Mouse (Mus musculus): ENCODE results near the gene Mpv17l2. TPM values are rescaled to one million over a fixed set of nuclear protein-coding genes. Genes with fewer than 3 reads are reported as not detected.

Mpv17l2 gene
- polyA plus RNA-seq, 1 experiment from 2014 or later: 32.7 TPM

DNA sequence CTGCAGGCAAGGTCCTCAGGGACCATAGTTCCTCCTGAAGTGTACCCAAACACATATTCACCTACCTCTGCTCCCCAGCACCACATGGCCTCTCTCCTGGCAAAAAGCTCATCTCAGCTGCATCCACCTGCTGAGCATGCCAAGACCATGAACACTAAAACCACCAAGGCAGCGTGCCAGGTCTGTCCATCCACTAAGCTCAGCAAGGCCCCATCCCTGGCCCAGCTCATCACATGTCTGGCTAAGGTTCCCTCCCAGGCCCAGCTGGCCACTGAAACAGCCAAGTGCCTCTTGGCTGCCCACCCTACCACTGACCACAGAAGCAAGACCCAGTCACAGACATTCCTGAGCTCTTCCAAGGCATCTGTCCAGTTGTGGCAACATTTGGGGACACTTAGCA, 50.5 kb downstream of the Mpv17l2 start:
- WGBS: 92% methylated on average over 1 of the region's 1 CpGs
- Histone ChIP-seq H3K27me3 (no peaks in the 10 kb centered on the region), H3K4me1 (no peaks in the 10 kb centered on the region), H3K27ac (no peak overlapping the region), H3K36me3 (no peaks in the 10 kb centered on the region), H3K9ac (no peak overlapping the region), H3K4me3 (no peak overlapping the region), H3K4me2 (replicated peaks) (no peak overlapping the region), H3K9me3 (no peaks in the 10 kb centered on the region)
- no peak for ATAC-seq (ENCODE audit: insufficient number of reproducible peaks, insufficient read depth, low FRiP score, low TSS enrichment)

DNA sequence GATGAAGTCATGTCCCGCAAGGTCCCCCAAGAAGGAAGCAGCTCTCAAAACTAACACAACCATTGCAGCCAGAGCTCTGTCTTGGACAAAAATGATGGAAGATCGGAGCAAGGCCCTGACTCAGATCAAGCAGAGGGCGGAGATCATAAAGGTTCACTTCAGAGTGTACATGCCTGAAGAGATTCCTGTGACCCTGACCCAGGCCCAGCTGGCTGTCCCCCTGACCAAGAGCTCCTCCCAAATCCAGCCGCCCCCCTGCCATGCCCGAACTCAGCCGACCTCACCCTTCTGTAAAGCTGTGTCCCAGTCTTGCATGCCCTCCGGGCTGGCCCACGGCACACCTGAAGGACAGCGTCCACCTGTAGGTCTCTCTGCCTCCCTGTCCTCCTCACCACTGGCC, 51.0 kb downstream of the Mpv17l2 start:
- no peak for ATAC-seq (ENCODE audit: insufficient number of reproducible peaks, insufficient read depth, low FRiP score, low TSS enrichment)
- 85% methylated on average over 9 of the region's 9 CpGs for WGBS
- H3K27ac ChIP-seq: no peak overlapping the region

More for the DNA sequence above, 51.0 kb downstream of the Mpv17l2 start:
- H3K9me3 ChIP-seq: no peaks in the 10 kb centered on the region
- H3K4me1 ChIP-seq: no peaks in the 10 kb centered on the region
- H3K27me3 ChIP-seq: no peaks in the 10 kb centered on the region
- no peak overlapping the region for H3K4me3 ChIP-seq
- H3K9ac ChIP-seq: no peak overlapping the region
- no peak overlapping the region for H3K4me2 ChIP-seq (replicated peaks)
- no peaks in the 10 kb centered on the region for H3K36me3 ChIP-seq

Small RNA genes lying within 50 kb of the gene (microRNA-seq; reads per million reads assigned to microRNA genes)
- gene Mir7240: not detected

Other genes with a start within 250 kb of the Mpv17l2 start
- 306 and 327 TPM in 2 replicates for gene Fkbp8, start 233.2 kb downstream of the Mpv17l2 start, polyA plus RNA-seq (2016; fragmentation: Nextera tagmentation; extraction: Ambion mirVana)
- gene Kxd1, start 233.0 kb downstream of the Mpv17l2 start, polyA plus RNA-seq (2016; fragmentation: Nextera tagmentation; extraction: Ambion mirVana): 53.0 and 54.7 TPM in 2 replicates
- 19.1 TPM in 2 replicates for gene Ell, start 221.5 kb downstream of the Mpv17l2 start, polyA plus RNA-seq (2016; fragmentation: Nextera tagmentation; extraction: Ambion mirVana)
- 185 and 195 TPM in 2 replicates for gene Isyna1, start 166.6 kb downstream of the Mpv17l2 start, polyA plus RNA-seq (2016; fragmentation: Nextera tagmentation; extraction: Ambion mirVana)
- 134 and 142 TPM in 2 replicates for gene Ssbp4, start 152.1 kb downstream of the Mpv17l2 start, polyA plus RNA-seq (2016; fragmentation: Nextera tagmentation; extraction: Ambion mirVana)
- 1.1 and 1.2 TPM in 2 replicates for gene Lrrc25, start 144.8 kb downstream of the Mpv17l2 start, polyA plus RNA-seq (2016; fragmentation: Nextera tagmentation; extraction: Ambion mirVana)
- gene Gdf15, start 128.5 kb downstream of the Mpv17l2 start, polyA plus RNA-seq (2016; fragmentation: Nextera tagmentation; extraction: Ambion mirVana): not detected in 2 replicates
- 59.5 and 70.4 TPM in 2 replicates for gene Pgpep1, start 100.6 kb downstream of the Mpv17l2 start, polyA plus RNA-seq (2016; fragmentation: Nextera tagmentation; extraction: Ambion mirVana)
- 303 and 326 TPM in 2 replicates for gene Lsm4, start 87.7 kb downstream of the Mpv17l2 start, polyA plus RNA-seq (2016; fragmentation: Nextera tagmentation; extraction: Ambion mirVana)
- gene Jund, start 62.0 kb downstream of the Mpv17l2 start, polyA plus RNA-seq (2016; fragmentation: Nextera tagmentation; extraction: Ambion mirVana): 142 and 150 TPM in 2 replicates
- not detected in 2 replicates for gene Iqcn, start 57.5 kb downstream of the Mpv17l2 start, polyA plus RNA-seq (2016; fragmentation: Nextera tagmentation; extraction: Ambion mirVana)
- not detected in 2 replicates for gene Gm3336, start 42.4 kb downstream of the Mpv17l2 start, polyA plus RNA-seq (2016; fragmentation: Nextera tagmentation; extraction: Ambion mirVana)
- 0.17 and 0.29 TPM in 2 replicates for gene Pde4c, start 37.2 kb downstream of the Mpv17l2 start, polyA plus RNA-seq (2016; fragmentation: Nextera tagmentation; extraction: Ambion mirVana)
- 27.0 and 27.6 TPM in 2 replicates for gene Rab3a, start 6.3 kb downstream of the Mpv17l2 start, polyA plus RNA-seq (2016; fragmentation: Nextera tagmentation; extraction: Ambion mirVana)
- gene Pik3r2, start 15.8 kb upstream of the Mpv17l2 start, polyA plus RNA-seq (2016; fragmentation: Nextera tagmentation; extraction: Ambion mirVana): 76.8 and 78.0 TPM in 2 replicates
- 13.7 and 13.9 TPM in 2 replicates for gene Mast3, start 44.1 kb upstream of the Mpv17l2 start, polyA plus RNA-seq (2016; fragmentation: Nextera tagmentation; extraction: Ambion mirVana)
- 0.13 TPM in 1 of 2 replicates, not detected in the other for gene Il12rb1, start 47.5 kb upstream of the Mpv17l2 start, polyA plus RNA-seq (2016; fragmentation: Nextera tagmentation; extraction: Ambion mirVana)
- gene Arrdc2, start 78.8 kb upstream of the Mpv17l2 start, polyA plus RNA-seq (2016; fragmentation: Nextera tagmentation; extraction: Ambion mirVana): 6.9 and 7.5 TPM in 2 replicates
- 6.7 and 7.0 TPM in 2 replicates for gene Kcnn1, start 102.3 kb upstream of the Mpv17l2 start, polyA plus RNA-seq (2016; fragmentation: Nextera tagmentation; extraction: Ambion mirVana)
- 123 and 126 TPM in 2 replicates for gene Ccdc124, start 113.0 kb upstream of the Mpv17l2 start, polyA plus RNA-seq (2016; fragmentation: Nextera tagmentation; extraction: Ambion mirVana)
- 0.19 and 0.20 TPM in 2 replicates for gene Slc5a5, start 131.8 kb upstream of the Mpv17l2 start, polyA plus RNA-seq (2016; fragmentation: Nextera tagmentation; extraction: Ambion mirVana)
- gene Rpl18a, start 136.5 kb upstream of the Mpv17l2 start, polyA plus RNA-seq (2016; fragmentation: Nextera tagmentation; extraction: Ambion mirVana): 3,568 and 3,610 TPM in 2 replicates
- 63.1 and 64.6 TPM in 2 replicates for gene Map1s, start 145.0 kb upstream of the Mpv17l2 start, polyA plus RNA-seq (2016; fragmentation: Nextera tagmentation; extraction: Ambion mirVana)